Mouse (Mus musculus) limb, embryonic 14.5 days (tissue): ENCODE data around the gene Tas2r144. TPM values are rescaled to one million over a fixed set of nuclear protein-coding genes. Genes with fewer than 3 reads are reported as not detected.
A peak's percentile ranks its signal among the peaks of the same experiment; 100 is the strongest.

Experiments
- ATAC-seq: fragments of 200-750 bp; cut with Nextera tagmentation; 2 replicates; pipeline ENCODE4 v1.8.0; 2017; ENCODE audit warnings: low read depth, moderate number of reproducible peaks, moderate TSS enrichment; ENCODE audit not compliant: low FRiP score
- DNase-seq: peaks from one replicate; pipeline ENCODE4 v3.0.0-alpha.2; 2015; ENCODE audit warnings: low spot score
- H3K27ac ChIP-seq: fragments of 300-500 bp; sonication (generic); replicated peaks from 2 replicates; pipeline ENCODE4 v1.5.1; 2014; ENCODE audit warnings: low read depth, mild to moderate bottlenecking, low read length, moderate library complexity, mixed read lengths
- H3K27me3 ChIP-seq: fragments of 300-500 bp; sonication (generic); 2 replicates; pipeline ENCODE4 v1.6.1; 2014; ENCODE audit warnings: low read length, mixed read lengths; ENCODE audit not compliant: control insufficient read depth, insufficient read depth
- H3K36me3 ChIP-seq: fragments of 300-500 bp; sonication (generic); 2 replicates; pipeline ENCODE4 v1.6.1; 2014; ENCODE audit warnings: mild to moderate bottlenecking, low read length, moderate library complexity, mixed read lengths; ENCODE audit not compliant: control insufficient read depth, insufficient read depth
- H3K4me1 ChIP-seq: fragments of 300-500 bp; sonication (generic); 2 replicates; pipeline ENCODE4 v1.6.1; 2014; ENCODE audit warnings: antibody characterized with exemption, low read length, mixed read lengths; ENCODE audit not compliant: control insufficient read depth, insufficient read depth
- H3K4me2 ChIP-seq: fragments of 300-500 bp; sonication (generic); replicated peaks from 2 replicates; pipeline ENCODE4 v1.6.1; 2014; ENCODE audit warnings: low read depth, mild to moderate bottlenecking, low read length, moderate library complexity; ENCODE audit not compliant: severe bottlenecking
- H3K4me3 ChIP-seq: fragments of 300-500 bp; sonication (generic); replicated peaks from 2 replicates; pipeline ENCODE4 v1.5.1; 2014; ENCODE audit warnings: low read length
- H3K9ac ChIP-seq: fragments of 300-500 bp; sonication (generic); 2 replicates; pipeline ENCODE4 v1.6.1; 2014; ENCODE audit warnings: mild to moderate bottlenecking, low read depth, low read length, moderate library complexity; ENCODE audit not compliant: severe bottlenecking
- H3K9me3 ChIP-seq: fragments of 300-500 bp; sonication (generic); 2 replicates; pipeline ENCODE4 v1.6.1; 2016; ENCODE audit warnings: low read length; ENCODE audit not compliant: control insufficient read depth
- POLR2A ChIP-seq: fragments of 200-500 bp; IDR thresholded peaks from 2 replicates; pipeline ENCODE4 v1.8.0; 2012; ENCODE audit warnings: inconsistent platforms, mild to moderate bottlenecking, moderate library complexity, borderline replicate concordance; ENCODE audit not compliant: insufficient read depth, insufficient read length; ENCODE audit errors: extremely low read depth
- WGBS: fragments of 180-500 bp; shearing (Covaris S2); extraction: QIAGEN DNeasy Blood & Tissue Kit; methylation state at CpG from one replicate; pipeline ENCODE4 v1.1.7; 2014; 5-methylcytosine and 5-hydroxymethylcytosine counted together
- polyA plus RNA-seq, 2 experiments: library from polyadenylated mRNA; depleted of rRNA in 1 of 2; stranded (reverse) in 1 of 2; unstranded in 1 of 2; fragments of >200 nt; fragmentation: Nextera tagmentation in 1 of 2; extraction: Ambion mirVana in 1 of 2; gene quantifications; 2 replicates each; pipeline versions ENCODE4 v1.2.1 to v1.2.3; 2012 to 2014

The Tas2r144 gene
- polyA plus RNA-seq (2012; rRNA removed) (not detected in 2 replicates), polyA plus RNA-seq (2014; fragmentation: Nextera tagmentation; extraction: Ambion mirVana) (not detected in 2 replicates)

GRCm38 (mm10) chr6:42215028-42215427 is at the start of gene Tas2r144:
Tas2r144 (plus strand) TSS chr6:42215328.
- DNase-seq (no peak), ATAC-seq (no peak)
- no peak for TF ChIP-seq POLR2A
- no peaks in the 10 kb centered on the region for H3K9me3 ChIP-seq
- H3K9ac ChIP-seq: no peak within 1 kb of the TSS
- no peaks in the 10 kb centered on the region for H3K27me3 ChIP-seq
- no peak within 1 kb of the TSS for H3K4me2 ChIP-seq
- H3K27ac ChIP-seq: no peak within 1 kb of the TSS
- H3K4me1 ChIP-seq: no peaks in the 10 kb centered on the region
- 95% methylated on average over 2 of the region's 2 CpGs for WGBS
- no peaks in the 10 kb centered on the region for H3K36me3 ChIP-seq
- H3K4me3 ChIP-seq: no peak within 1 kb of the TSS

GRCm38 (mm10) chr6:42182462-42182861 is 32.7 kb upstream of the Tas2r144 start:
- ATAC-seq: no peak
- no peaks in the 10 kb centered on the region for H3K9me3 ChIP-seq

GRCm38 (mm10) chr6:42186230-42186629 is 28.9 kb upstream of the Tas2r144 start:
- WGBS: 51% methylated on average over 3 of the region's 3 CpGs

More at GRCm38 (mm10) chr6:42182462-42182861, 32.7 kb upstream of the Tas2r144 start:
- no peak for DNase-seq
- no peak overlapping the region for H3K9ac ChIP-seq
- 61% methylated on average over 1 of the region's 1 CpGs for WGBS
- no peak overlapping the region for H3K4me3 ChIP-seq
- no peaks in the 10 kb centered on the region for H3K4me1 ChIP-seq
- H3K27ac ChIP-seq: no peak overlapping the region
- no peak for TF ChIP-seq POLR2A
- no peaks in the 10 kb centered on the region for H3K27me3 ChIP-seq
- no peak overlapping the region for H3K4me2 ChIP-seq
- H3K36me3 ChIP-seq: no peaks in the 10 kb centered on the region

GRCm38 (mm10) chr6:42197710-42198109 is 17.4 kb upstream of the Tas2r144 start:
- ATAC-seq (no peak), DNase-seq (peak; percentile 11)
- H3K9me3 ChIP-seq: no peaks in the 10 kb centered on the region
- H3K27ac ChIP-seq: no peak overlapping the region
- no peak for TF ChIP-seq POLR2A
- H3K9ac ChIP-seq: no peak overlapping the region
- no peak overlapping the region for H3K4me2 ChIP-seq
- 29% methylated on average over 3 of the region's 3 CpGs for WGBS
- no peaks in the 10 kb centered on the region for H3K27me3 ChIP-seq
- H3K36me3 ChIP-seq: no peaks in the 10 kb centered on the region
- H3K4me3 ChIP-seq: no peak overlapping the region
- H3K4me1 ChIP-seq: no peaks in the 10 kb centered on the region

More at GRCm38 (mm10) chr6:42186230-42186629, 28.9 kb upstream of the Tas2r144 start:
- TF ChIP-seq POLR2A: no peak
- H3K4me3 ChIP-seq: no peak overlapping the region
- H3K36me3 ChIP-seq: no peaks in the 10 kb centered on the region
- H3K4me2 ChIP-seq: no peak overlapping the region
- no peaks in the 10 kb centered on the region for H3K27me3 ChIP-seq
- no peaks in the 10 kb centered on the region for H3K4me1 ChIP-seq
- DNase-seq (no peak), ATAC-seq (no peak)
- no peak overlapping the region for H3K27ac ChIP-seq
- no peaks in the 10 kb centered on the region for H3K9me3 ChIP-seq
- no peak overlapping the region for H3K9ac ChIP-seq

- H3K27me3 ChIP-seq: no peaks in the 10 kb centered on the region
- WGBS: 72% methylated on average over 1 of the region's 1 CpGs
- no peaks in the 10 kb centered on the region for H3K36me3 ChIP-seq
- H3K4me3 ChIP-seq: no peak overlapping the region
- no peak for TF ChIP-seq POLR2A
- H3K27ac ChIP-seq: no peak overlapping the region
- H3K4me1 ChIP-seq: no peaks in the 10 kb centered on the region
- H3K9ac ChIP-seq: no peak overlapping the region
- no peak overlapping the region for H3K4me2 ChIP-seq
- H3K9me3 ChIP-seq: no peaks in the 10 kb centered on the region
- no peak for ATAC-seq
- DNase-seq: no peak
Measured at GRCm38 (mm10) chr6:42199498-42199897, 15.6 kb upstream of the Tas2r144 start.

GRCm38 (mm10) chr6:42222286-42222685 is 7.2 kb downstream of the Tas2r144 start:
- H3K36me3 ChIP-seq: no peaks in the 10 kb centered on the region
- ATAC-seq: no peak
- no peak overlapping the region for H3K9ac ChIP-seq
- H3K27me3 ChIP-seq: no peaks in the 10 kb centered on the region
- no peak overlapping the region for H3K4me3 ChIP-seq
- H3K27ac ChIP-seq: no peak overlapping the region
- H3K4me1 ChIP-seq: no peaks in the 10 kb centered on the region
- H3K4me2 ChIP-seq: no peak overlapping the region
- no peak for DNase-seq
- WGBS: 71% methylated on average over 3 of the region's 3 CpGs
- H3K9me3 ChIP-seq: no peaks in the 10 kb centered on the region
- no peak for TF ChIP-seq POLR2A
